Mouse (Mus musculus) right cerebral cortex, adult 18-20 months (tissue): ENCODE data around the gene Nptx1.

ENCODE experiments used
- DNase-seq: peaks from one replicate; pipeline ENCODE4 v3.0.0; 2022; ENCODE audit warnings: mixed read lengths

The Nptx1 gene

DNA sequence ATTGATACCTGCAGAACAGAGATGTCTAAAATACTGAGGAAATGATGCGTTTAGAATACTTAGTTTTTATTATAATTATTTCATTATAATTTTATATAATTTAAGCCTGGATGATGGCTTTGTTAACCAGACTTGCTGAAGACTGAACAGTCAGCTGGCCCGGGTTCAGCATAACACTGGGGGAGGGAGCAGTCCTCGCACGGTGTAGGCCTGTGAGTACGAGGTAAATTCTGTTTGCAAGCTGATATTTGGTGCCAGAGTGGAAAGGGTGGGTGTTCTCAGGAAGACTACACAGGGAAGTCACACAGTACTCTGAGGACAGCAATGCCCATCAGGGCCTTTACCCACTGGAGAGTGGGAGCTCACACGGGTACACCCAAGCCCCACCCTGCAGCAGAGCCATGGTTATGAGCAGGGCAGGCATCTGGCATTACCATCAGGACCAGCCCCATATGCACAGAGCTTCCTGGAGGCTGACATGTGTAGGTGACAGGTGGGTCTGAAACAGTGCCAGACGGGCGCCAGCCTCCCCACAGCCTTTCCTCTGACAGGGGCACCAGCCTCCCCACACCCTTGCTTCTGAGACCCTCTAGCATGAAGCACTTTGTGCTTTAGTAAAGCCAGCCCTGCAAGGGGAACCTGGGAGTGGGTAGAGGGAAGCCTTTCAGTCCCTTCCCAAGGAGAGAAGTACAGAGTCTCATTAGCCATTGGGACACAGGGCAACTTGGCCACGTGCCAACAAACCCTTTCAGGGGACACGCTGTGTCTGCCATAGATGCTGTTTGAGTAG lies 3.2 kb upstream of the Nptx1 start:
- DNase-seq = peak; percentile 25

GRCm38 (mm10) chr11:119549371-119549811 lies 1.8 kb upstream of the Nptx1 start:
- peak; percentile 50 for DNase-seq

GRCm38 (mm10) chr11:119548741-119549370 lies 1.3 kb upstream of the Nptx1 start:
- DNase-seq = peak; percentile 22

DNA sequence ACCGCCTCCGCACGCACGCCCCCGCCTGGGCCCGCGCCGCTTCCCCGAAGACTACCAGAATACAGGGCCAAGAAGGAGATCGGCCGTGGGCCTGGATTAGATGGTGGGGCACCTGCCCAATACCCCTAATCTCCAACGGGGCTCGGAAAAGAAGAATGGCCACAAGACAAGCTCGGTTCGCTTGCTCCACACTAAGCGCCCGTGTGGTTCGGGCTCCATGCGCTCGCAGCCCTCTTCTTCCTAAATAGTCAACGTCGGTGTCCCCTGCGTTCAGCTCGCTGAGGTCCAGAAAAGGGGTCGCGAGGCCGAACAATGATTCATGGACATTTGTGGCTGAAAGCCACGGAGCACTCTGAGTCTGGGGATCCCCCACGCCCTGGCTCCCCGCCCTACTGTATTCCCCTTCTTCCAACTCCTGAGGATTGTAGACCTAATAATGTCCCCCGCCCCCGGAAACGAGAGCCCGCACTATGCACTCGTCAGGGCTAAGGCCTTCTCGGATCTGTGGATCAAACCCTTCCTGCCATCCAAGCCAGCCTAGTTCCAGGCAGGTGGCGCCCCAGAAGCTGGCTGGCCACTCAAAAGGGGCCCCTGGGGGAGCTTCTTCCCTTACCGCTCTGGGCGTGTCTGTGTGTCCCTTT lies 518 bp upstream of the Nptx1 start:
- DNase-seq = no peak

DNA sequence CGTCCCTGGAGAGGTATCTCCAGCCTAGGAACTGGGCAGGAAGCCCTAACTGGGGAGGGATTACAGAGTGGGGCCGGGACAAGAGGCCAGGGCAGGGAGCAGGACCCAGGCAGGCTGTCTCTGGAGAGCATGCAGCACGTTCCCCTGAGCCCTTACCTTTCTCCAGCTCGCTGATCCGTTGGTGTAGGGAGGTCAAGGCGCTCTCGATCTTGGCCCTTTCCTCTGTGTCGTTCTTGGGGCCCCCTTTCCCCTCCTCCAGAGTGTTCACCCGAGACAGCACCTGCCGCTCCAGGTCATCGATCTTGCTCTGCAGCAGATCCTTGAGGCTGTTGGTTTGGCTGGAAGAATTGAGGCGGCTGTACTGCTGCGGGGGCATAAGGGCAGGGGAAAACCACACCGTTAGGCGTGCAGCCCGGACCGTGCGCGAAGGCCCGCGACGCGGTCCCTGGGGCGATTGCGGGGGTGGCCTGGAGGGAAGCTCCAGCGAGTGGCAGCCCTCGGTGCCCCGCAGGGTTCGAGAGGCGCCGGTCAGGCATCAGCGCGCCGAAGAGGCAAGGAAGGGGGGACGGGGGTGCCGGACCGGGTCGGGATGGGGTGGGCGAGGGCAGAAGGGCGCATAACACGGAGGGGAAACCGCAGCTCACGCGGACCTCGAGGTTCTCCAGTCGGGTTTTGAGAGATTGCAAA lies 914 bp downstream of the Nptx1 start:
- peak; percentile 23 for DNase-seq

DNA sequence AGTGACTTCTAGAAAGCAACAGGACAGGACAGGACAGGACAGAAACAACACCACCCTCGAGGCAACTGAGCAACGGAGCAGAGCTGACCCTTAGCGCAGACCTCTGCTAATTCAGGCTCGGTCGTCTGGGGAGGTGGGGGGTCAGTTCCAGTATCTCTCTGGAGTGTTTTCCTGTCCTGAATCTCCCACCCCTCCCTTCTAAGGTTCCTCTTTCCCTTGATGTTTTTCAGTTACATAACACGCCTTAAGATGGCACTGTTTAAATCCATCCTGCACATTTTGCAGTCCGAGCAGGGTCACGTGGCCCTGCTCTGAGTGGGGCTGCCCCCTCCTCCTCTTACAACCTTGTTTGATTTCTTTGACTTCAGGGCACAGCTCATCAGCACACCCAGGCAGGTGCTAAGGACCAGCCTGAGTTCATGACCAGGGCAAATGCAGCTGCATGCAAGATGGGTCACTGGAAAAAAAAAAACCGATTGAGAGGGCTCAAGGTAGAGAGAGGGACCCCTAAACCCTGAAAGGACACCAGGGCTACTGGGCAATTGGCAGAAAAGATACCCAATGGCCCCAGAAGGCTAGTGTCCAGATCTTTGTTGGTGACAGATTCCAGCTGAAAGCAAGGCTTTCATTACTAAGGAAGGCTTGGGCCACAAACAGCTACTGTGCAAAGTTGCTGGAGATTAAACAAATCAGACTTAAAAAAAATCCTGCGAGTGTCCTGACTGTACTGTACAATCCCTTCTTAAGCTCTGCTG lies 1.6 kb downstream of the Nptx1 start:
- peak; percentile 35 for DNase-seq

DNA sequence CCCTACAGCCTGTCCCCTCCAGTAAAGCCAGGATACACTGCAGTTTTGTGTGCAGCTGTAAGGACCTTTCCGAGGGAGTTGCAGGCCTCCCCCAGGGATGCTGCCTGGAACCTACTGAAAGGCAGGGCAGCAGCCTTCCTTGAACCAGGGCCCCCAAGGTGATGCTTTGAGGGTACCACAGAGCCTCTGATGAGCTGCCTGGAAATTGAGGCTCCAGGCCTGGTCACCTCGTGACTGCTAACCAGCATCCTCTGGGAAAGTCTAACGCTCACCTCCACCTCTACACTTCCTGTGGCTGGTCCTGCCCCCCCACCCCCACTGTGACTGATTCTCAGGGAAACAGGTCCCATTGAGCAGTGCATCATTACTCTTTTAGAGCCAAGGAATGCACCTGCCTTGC lies 2.3 kb downstream of the Nptx1 start:
- DNase-seq = no peak

- DNase-seq = no peak
Observed at GRCm38 (mm10) chr11:119544518-119545105, 2.9 kb downstream of the Nptx1 start.

DNA sequence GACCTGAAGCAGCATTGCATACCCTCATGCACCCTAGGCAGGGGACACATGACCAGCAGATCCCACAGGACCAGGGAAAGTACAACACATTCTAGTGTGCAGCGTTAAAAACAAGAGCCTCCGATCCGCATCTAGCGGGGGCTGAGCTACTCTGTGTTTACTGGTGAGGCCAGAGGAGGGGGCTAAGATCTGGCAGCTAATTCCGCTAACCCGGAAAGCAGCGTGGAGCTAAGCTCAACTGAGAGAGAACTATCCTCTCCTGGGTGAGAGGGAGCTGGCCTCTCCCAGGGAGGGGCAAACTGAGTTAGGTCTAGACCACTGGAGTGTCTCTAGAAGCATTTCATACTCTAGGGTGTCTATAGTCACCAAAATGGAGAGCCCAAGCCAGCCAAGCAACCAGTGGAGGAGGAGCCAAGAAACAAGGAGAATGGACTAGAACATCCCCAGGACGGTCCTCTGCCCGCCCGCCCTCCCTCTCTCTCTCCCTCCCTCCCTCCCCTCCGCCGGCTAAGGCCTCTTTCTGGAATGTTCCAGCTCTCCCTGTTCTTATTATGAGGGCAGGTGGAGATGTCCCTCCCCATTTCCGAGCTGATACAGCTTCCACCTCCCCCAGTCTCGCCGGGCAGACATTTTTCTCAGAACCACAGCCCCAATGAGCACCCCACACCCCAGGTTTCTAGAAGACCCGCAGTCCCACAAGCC lies 3.6 kb downstream of the Nptx1 start:
- DNase-seq = no peak

DNA sequence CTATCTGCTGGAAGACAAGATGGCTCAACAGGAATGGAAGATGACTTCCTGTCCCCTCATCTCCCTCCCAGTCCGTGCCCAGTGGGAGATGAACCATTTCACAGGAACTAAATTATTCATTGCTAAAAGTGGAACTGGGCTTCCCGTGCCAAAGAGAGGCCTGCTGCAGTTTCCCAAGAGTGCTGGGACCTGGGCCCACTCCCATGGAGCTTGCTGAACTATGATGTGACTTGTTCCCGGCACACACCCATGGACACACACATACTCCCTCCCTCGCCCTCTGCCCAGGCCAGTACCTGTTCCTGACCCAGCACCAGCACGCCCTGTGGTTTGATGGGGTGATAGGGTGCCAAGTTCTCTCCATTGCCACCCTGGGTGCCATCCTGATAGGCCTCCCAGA lies 4.7 kb downstream of the Nptx1 start:
- DNase-seq = peak; percentile 20

DNA sequence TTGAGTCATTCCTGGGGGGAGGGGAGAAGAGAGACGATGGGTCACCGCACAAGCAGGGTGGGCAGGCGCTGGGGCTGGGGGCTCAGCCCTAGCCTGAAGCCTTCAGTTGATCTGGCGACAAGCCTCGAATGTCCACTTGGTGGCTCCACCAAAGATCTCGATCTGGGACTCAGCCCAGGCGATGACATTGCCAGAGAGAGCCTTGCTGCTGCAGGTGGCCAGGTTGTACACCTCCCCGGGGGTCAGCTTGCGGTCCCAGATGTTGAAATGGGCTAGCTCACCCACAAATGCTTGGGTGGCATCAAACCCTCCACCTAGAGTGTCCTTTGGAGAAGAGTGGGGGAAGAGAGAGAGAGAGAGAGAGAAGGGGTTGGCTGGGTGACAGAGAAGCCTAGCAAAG lies 5.2 kb downstream of the Nptx1 start:
- no peak for DNase-seq

GRCm38 (mm10) chr11:119541082-119541481 lies 6.5 kb downstream of the Nptx1 start:
- no peak for DNase-seq

DNA sequence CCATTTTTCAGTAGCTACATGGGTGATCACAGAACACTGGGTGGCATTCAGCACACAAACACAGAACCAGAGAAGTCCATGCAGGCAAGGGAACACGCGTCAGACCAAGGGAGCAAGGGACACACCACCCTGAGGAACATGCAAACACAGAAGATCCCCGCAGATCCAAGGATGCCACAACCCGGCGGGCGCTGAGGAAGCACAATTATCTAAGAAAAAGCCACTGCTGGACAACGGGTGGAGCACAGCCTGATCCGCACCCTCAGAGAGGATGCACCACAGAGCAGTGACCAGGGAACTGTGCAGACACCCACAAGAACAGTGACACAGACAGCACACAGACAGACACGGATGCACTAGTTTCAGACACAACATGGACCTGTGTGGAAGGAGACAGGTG lies 7.0 kb downstream of the Nptx1 start:
- no peak for DNase-seq

- DNase-seq = no peak
Observed at GRCm38 (mm10) chr11:119539944-119540343, 7.6 kb downstream of the Nptx1 start.

DNA sequence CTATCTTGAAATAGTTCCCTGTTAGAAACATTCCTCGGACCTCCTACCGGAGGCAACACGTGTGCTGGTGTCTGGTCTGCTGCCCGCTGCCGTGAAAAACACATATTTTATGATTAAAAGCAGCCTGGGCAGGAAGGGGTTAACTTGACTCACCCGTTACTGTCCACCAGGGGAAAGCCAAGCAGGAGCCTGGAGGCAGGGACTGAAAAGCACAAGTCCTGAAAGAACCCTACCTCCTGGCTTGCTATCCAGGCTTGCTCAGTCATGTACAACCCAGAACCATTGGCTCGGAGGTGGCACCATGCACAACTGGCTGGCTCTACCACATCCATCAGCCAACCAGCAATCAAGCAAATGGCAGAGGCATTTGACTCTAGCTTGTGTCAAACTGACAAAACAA lies 13.8 kb downstream of the Nptx1 start:
- no peak for DNase-seq

GRCm38 (mm10) chr11:119532460-119532859 lies 15.1 kb downstream of the Nptx1 start:
- DNase-seq = no peak

GRCm38 (mm10) chr11:119528930-119529329 lies 18.6 kb downstream of the Nptx1 start:
- peak; percentile 26 for DNase-seq

- no peak for DNase-seq
Observed at GRCm38 (mm10) chr11:119526068-119526966, 21.2 kb downstream of the Nptx1 start.

GRCm38 (mm10) chr11:119524545-119524949 lies 23.0 kb downstream of the Nptx1 start:
- peak; percentile 84 for DNase-seq

DNA sequence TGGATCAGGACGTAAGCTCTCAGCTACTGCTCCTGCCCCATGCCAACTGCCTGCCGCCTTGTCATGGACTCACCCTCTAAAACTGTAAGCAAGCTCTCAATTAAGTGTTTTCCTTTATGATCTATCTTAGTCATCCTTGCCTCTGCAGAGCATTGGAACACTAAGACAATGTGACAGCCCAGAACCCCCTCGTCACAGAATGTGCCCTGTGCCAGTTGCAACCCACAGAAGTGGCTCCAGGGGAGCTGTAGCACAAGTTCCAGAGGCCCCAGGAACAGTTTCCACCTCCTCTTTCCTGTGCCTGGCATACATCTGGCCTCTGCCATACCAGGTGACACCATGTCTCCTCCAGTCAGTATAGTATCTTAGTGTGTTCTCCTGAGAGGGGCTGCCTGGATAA lies 24.2 kb downstream of the Nptx1 start:
- no peak for DNase-seq
